Mouse (Mus musculus): ENCODE data around the gene Nthl1.

DNA sequence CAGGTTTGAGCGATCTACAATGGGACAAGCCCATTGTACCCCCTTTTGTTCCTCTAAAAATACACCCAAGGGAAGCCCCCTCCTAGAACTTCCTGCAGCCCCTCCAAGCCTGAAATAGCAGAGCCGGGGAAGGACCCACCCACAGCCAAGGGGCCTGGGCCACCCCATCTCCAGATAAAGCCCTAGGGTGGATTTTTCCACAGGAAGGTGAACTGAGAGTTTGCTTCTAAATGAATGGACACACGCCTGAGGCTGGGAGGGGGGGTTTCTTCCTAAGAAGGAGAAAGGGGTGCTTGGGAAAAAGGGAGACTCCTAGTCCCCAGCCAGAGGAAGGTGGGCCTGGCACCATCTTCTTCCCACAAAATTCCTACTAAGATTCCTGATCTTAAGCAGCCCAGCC lies 13.4 kb downstream of the Nthl1 start:
- TF ChIP-seq CTCF (IDR thresholded peaks at IDR 0.05; ENCODE audit: low read depth) (no peak), EP300 (IDR thresholded peaks at IDR 0.05; ENCODE audit: low read depth) (no peak)
